Mouse (Mus musculus) myocyte (in vitro differentiated cells): ENCODE measurements around the gene Mcm5.

Source experiments
- CEBPB ChIP-seq: IDR thresholded peaks from 2 replicates; pipeline ENCODE4 v1.6.1; 2011; ENCODE audit warnings: mild to moderate bottlenecking, moderate library complexity; ENCODE audit not compliant: poor library complexity, insufficient read depth, severe bottlenecking
- E2F4 ChIP-seq: IDR thresholded peaks from one replicate; pipeline ENCODE4 v1.6.1; 2011; ENCODE audit warnings: mild to moderate bottlenecking, control low read depth, moderate library complexity; ENCODE audit not compliant: insufficient read depth
- MAX ChIP-seq: IDR thresholded peaks from one replicate; pipeline ENCODE4 v1.6.1; 2011; ENCODE audit warnings: low read depth, mild to moderate bottlenecking, control low read depth
- MYOD1 ChIP-seq, 3 experiments: IDR thresholded peaks; one replicate each; pipeline ENCODE4 v1.6.1; 2011; ENCODE audit warnings: control low read depth in 2 of 3, low read depth in 2 of 3, mild to moderate bottlenecking in 2 of 3, moderate library complexity in 1 of 3; ENCODE audit not compliant: insufficient read length in 2 of 3, control insufficient read depth in 1 of 3
- MYOG ChIP-seq, 3 experiments: IDR thresholded peaks; one replicate each; pipeline ENCODE4 v1.6.1; 2011; ENCODE audit warnings: control low read depth in 2 of 3, low read depth in 2 of 3, mild to moderate bottlenecking in 2 of 3; ENCODE audit not compliant: insufficient read length in 2 of 3, control insufficient read depth in 1 of 3, insufficient read depth in 1 of 3
- POLR2A ChIP-seq: IDR thresholded peaks from one replicate; pipeline ENCODE4 v1.6.1; 2011; ENCODE audit warnings: low read depth, mild to moderate bottlenecking, control low read depth, moderate library complexity; ENCODE audit not compliant: insufficient read length
- POLR2AphosphoS2 ChIP-seq: IDR thresholded peaks from one replicate; pipeline ENCODE4 v1.6.1; 2011; ENCODE audit warnings: low read depth, control low read depth; ENCODE audit not compliant: insufficient read length
- REST ChIP-seq: IDR thresholded peaks from one replicate; pipeline ENCODE4 v1.6.1; 2011; ENCODE audit warnings: mild to moderate bottlenecking, control low read depth, moderate library complexity; ENCODE audit not compliant: insufficient read depth, insufficient read length
- SRF ChIP-seq: IDR thresholded peaks from one replicate; pipeline ENCODE4 v1.6.1; 2011; ENCODE audit warnings: low read depth; ENCODE audit not compliant: control insufficient read depth, insufficient read length
- TCF12 ChIP-seq: IDR thresholded peaks from one replicate; pipeline ENCODE4 v1.6.1; 2011; ENCODE audit warnings: mild to moderate bottlenecking, control low read depth; ENCODE audit not compliant: poor library complexity, insufficient read depth, severe bottlenecking
- TCF3 ChIP-seq: IDR thresholded peaks from one replicate; pipeline ENCODE4 v1.6.1; 2011; ENCODE audit warnings: low read depth, control low read depth; ENCODE audit not compliant: insufficient read length
- USF1 ChIP-seq: IDR thresholded peaks from one replicate; pipeline ENCODE4 v1.6.1; 2011; ENCODE audit warnings: low read depth, mild to moderate bottlenecking, control low read depth, moderate library complexity

DNA sequence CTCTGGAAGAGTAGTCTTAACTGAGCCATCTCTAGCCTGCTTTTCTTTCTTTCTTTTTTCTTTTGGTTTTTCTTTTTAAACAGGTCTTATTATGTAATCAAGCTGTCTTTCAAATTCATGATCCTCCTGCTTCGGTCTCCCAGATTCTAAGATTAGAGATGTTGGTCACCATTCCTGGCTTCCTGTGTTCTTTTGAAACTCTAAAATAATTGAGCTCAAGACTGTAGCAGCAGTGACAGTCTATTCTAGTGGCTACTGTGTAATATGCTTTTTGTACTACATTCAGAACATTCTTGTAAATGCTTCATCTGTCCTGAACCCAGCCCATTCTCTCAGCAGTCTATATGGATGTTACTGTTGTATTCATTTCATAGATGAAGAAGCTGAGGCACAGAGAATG, 9.1 kb downstream of the Mcm5 start:
- no peak for TF ChIP-seq SRF
- TF ChIP-seq MAX = no peak
- no peak for TF ChIP-seq POLR2A
- TF ChIP-seq TCF3 = no peak
- TF ChIP-seq E2F4 = no peak
- TF ChIP-seq MYOG (IDR thresholded peaks at IDR 0.05; ENCODE audit: control insufficient read depth in 1 of 3, insufficient read depth in 1 of 3, insufficient read length in 2 of 3, low read depth in 2 of 3) = no peak
- no peak for TF ChIP-seq CEBPB
- TF ChIP-seq USF1 = no peak
- TF ChIP-seq TCF12 = no peak
- TF ChIP-seq MYOD1 (IDR thresholded peaks at IDR 0.05; ENCODE audit: control insufficient read depth in 1 of 3, insufficient read length in 2 of 3, low read depth in 2 of 3) = no peak
- no peak for TF ChIP-seq POLR2AphosphoS2
- no peak for TF ChIP-seq REST
